Comparison of ENCODE assay signal across 22 mouse cellular contexts in the genomic region with DNA sequence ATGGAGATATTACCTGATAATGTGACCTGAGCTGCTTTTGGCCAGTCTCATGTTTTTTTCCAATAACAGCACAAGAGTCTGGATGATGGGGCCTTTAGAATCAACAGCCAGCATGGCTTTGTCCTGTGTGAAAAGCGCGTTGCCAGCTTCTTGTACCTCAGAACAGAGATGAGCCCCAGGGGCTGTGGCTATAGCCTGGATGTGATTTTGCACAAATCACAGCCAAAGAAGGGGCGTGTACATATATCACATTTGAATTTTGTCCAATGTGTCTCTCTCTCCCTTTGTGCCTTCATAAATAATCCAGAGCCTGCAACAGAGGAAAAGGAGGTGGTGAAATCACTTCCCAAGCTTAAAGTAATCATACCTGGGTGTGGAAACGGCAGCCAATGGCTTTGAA.
DNase-seq lines count a peak whose midpoint lies in the region; ATAC-seq lines count a peak whose summit lies in the region.
"Had no signal": no experiment of that assay in that cellular context is flagged by ENCODE, and none has a peak within 500 bp of the region (broad histone marks: within the 10 kb centered on the region; RNA-seq: fewer than 3 reads in every experiment).

No protein-coding gene starts in this region.

- no peaks in the 10 kb centered on the region for H3K9me3 ChIP-seq in heart, embryonic 10.5 days
- no peaks in the 10 kb centered on the region for H3K9me3 ChIP-seq in forebrain, embryonic 10.5 days
- no peaks in the 10 kb centered on the region for H3K9me3 ChIP-seq in hindbrain, embryonic 13.5 days
- no peaks in the 10 kb centered on the region for H3K9me3 ChIP-seq in midbrain, embryonic 11.5 days (ENCODE audit: control insufficient read depth, low read length)
- H3K9me3 ChIP-seq: embryonic facial prominence, embryonic 15.5 days; limb, embryonic 15.5 days had no signal

- 81% methylated on average over 4 of the region's 4 CpGs for WGBS in heart, embryonic 10.5 days
- 88% methylated on average over 4 of the region's 4 CpGs for WGBS in forebrain, embryonic 10.5 days
- 48% methylated on average over 4 of the region's 4 CpGs for WGBS in hindbrain, embryonic 13.5 days
- 77% methylated on average over 4 of the region's 4 CpGs for WGBS in midbrain, embryonic 11.5 days

- no peak for ATAC-seq in hindbrain, embryonic 13.5 days (ENCODE audit: low FRiP score)
- ATAC-seq in midbrain, embryonic 11.5 days (ENCODE audit: low FRiP score) = no peak

- no peaks in the 10 kb centered on the region for H3K27me3 ChIP-seq in heart, embryonic 10.5 days (ENCODE audit: insufficient read depth, poor library complexity, severe bottlenecking)
- H3K27me3 ChIP-seq in forebrain, embryonic 10.5 days (ENCODE audit: poor library complexity, severe bottlenecking) = no peaks in the 10 kb centered on the region
- no peaks in the 10 kb centered on the region for H3K27me3 ChIP-seq in hindbrain, embryonic 13.5 days
- no peaks in the 10 kb centered on the region for H3K27me3 ChIP-seq in midbrain, embryonic 11.5 days (ENCODE audit: control insufficient read depth, insufficient read depth, low read length)
- H3K27me3 ChIP-seq: embryonic facial prominence, embryonic 15.5 days; limb, embryonic 15.5 days had no signal

- H3K9ac ChIP-seq in hindbrain, embryonic 13.5 days = no peak overlapping the region
- H3K9ac ChIP-seq in midbrain, embryonic 11.5 days (ENCODE audit: low read length) = no peak overlapping the region
- H3K9ac ChIP-seq: embryonic facial prominence, embryonic 15.5 days; limb, embryonic 15.5 days; lung, embryonic 14.5 days had no signal

- intact Hi-C loops in heart, postnatal 14 days (cut with DNase I) = loop anchor here (5.0 to 10.0 kb wide), 2 partner anchors 407 to 640 kb away; no protein-coding TSS in a partner anchor

- no peak for DNase-seq in heart, embryonic 10.5 days (ENCODE audit: low spot score)
- no peak for DNase-seq in heart, postnatal 14 days
- no peak for DNase-seq in forebrain, embryonic 10.5 days (ENCODE audit: extremely low spot score, low spot score)
- DNase-seq in midbrain, embryonic 11.5 days (ENCODE audit: low spot score, missing footprints) = no peak
- DNase-seq in lung, postnatal 14 days = no peak
- DNase-seq in ovary, postnatal 10 days (ENCODE audit: low spot score) = no peak
- DNase-seq in layer of hippocampus, adult 18-20 months (ENCODE audit: low spot score in 2 of 2) = no peak
- DNase-seq: adrenal gland, adult 2 months; cerebellum, postnatal 14 days; embryo, embryonic 11 days; gastrocnemius, postnatal 14 days; kidney, adult 2 months; kidney, postnatal 14 days; layer of hippocampus, adult 9-11 months; lung, embryonic 14.5 days; spleen, adult 18-20 months; thymus, adult 2 months had no signal

- peaks cover 41% of the 10 kb centered on the region for H3K4me1 ChIP-seq in heart, embryonic 10.5 days
- H3K4me1 ChIP-seq in forebrain, embryonic 10.5 days = peaks cover 45% of the 10 kb centered on the region
- H3K4me1 ChIP-seq in hindbrain, embryonic 13.5 days (replicated peaks) = peaks cover 34% of the 10 kb centered on the region
- peaks cover 22% of the 10 kb centered on the region for H3K4me1 ChIP-seq in midbrain, embryonic 11.5 days (ENCODE audit: control insufficient read depth, insufficient read depth, low read length)

- H3K4me3 ChIP-seq in heart, embryonic 10.5 days = no peak overlapping the region
- H3K4me3 ChIP-seq in forebrain, embryonic 10.5 days = no peak overlapping the region
- H3K4me3 ChIP-seq in hindbrain, embryonic 13.5 days = no peak overlapping the region
- H3K4me3 ChIP-seq in midbrain, embryonic 11.5 days (ENCODE audit: low read depth, low read length) = no peak overlapping the region
- H3K4me3 ChIP-seq: embryonic facial prominence, embryonic 15.5 days; limb, embryonic 15.5 days had no signal

- no peaks in the 10 kb centered on the region for H3K36me3 ChIP-seq in heart, embryonic 10.5 days
- H3K36me3 ChIP-seq in forebrain, embryonic 10.5 days (replicated peaks) = no peaks in the 10 kb centered on the region
- H3K36me3 ChIP-seq in hindbrain, embryonic 13.5 days = no peaks in the 10 kb centered on the region
- no peaks in the 10 kb centered on the region for H3K36me3 ChIP-seq in midbrain, embryonic 11.5 days (ENCODE audit: control insufficient read depth, insufficient read depth, low read length)
- H3K36me3 ChIP-seq: embryonic facial prominence, embryonic 15.5 days; limb, embryonic 15.5 days had no signal

- H3K4me2 ChIP-seq in hindbrain, embryonic 13.5 days = no peak overlapping the region
- H3K4me2 ChIP-seq in midbrain, embryonic 11.5 days = no peak overlapping the region
- H3K4me2 ChIP-seq: embryonic facial prominence, embryonic 15.5 days; heart, embryonic 11.5 days; limb, embryonic 15.5 days; lung, embryonic 14.5 days had no signal

- 0 out of 2 replicates have a peak overlapping the region, but pooled peaks have one; percentile 16 for H3K27ac ChIP-seq in heart, embryonic 10.5 days
- H3K27ac ChIP-seq in forebrain, embryonic 10.5 days = peak overlapping the region; percentile 72; the same call in 1 of the 2 replicates
- peak overlapping the region; percentile 77 for H3K27ac ChIP-seq in hindbrain, embryonic 13.5 days
- H3K27ac ChIP-seq in midbrain, embryonic 11.5 days (ENCODE audit: low read depth, low read length) = peak overlapping the region; percentile 30; the same call in 1 of the 2 replicates
- H3K27ac ChIP-seq: embryonic facial prominence, embryonic 15.5 days; limb, embryonic 15.5 days; macrophage had no signal

Comparison
In these comparisons a context has a peak if more than half of its experiments do, and no peak if none do; other contexts are left out.
1. H3K27ac ChIP-seq: peak in every context shown above with its lines; median percentile 77 in hindbrain, embryonic 13.5 days; 72 in forebrain, embryonic 10.5 days; 30 in midbrain, embryonic 11.5 days; 16 in heart, embryonic 10.5 days.